Mouse (Mus musculus) midbrain, embryonic 14.5 days (tissue): ENCODE measurements around the gene Phospho2. TPM values are rescaled to one million over a fixed set of nuclear protein-coding genes. Genes with fewer than 3 reads are reported as not detected.
"Not testable (repeated sequence)": the region's sequence is repeated elsewhere in the genome, so short reads cannot be mapped to it uniquely, and the experiment has no call there.

ENCODE experiments used
- ATAC-seq: fragments of 200-750 bp; cut with Nextera tagmentation; 2 replicates; pipeline ENCODE4 v1.8.0; 2017; ENCODE audit warnings: moderate number of reproducible peaks, moderate library complexity; ENCODE audit not compliant: low FRiP score, low TSS enrichment
- DNase-seq: peaks from one replicate; pipeline ENCODE4 v3.0.0-alpha.2; 2015
- H3K27ac ChIP-seq: fragments of 300-500 bp; sonication (generic); replicated peaks from 2 replicates; pipeline ENCODE4 v1.5.1; 2014; ENCODE audit warnings: mild to moderate bottlenecking, low read depth, low read length, moderate library complexity
- H3K27me3 ChIP-seq: fragments of 300-500 bp; sonication (generic); 2 replicates; pipeline ENCODE4 v1.6.1; 2014; ENCODE audit warnings: low read length, control low read depth, mixed read lengths; ENCODE audit not compliant: control insufficient read depth, insufficient read depth
- H3K36me3 ChIP-seq: fragments of 300-500 bp; sonication (generic); 2 replicates; pipeline ENCODE4 v1.6.1; 2014; ENCODE audit warnings: low read length, control low read depth; ENCODE audit not compliant: control insufficient read depth, insufficient read depth
- H3K4me1 ChIP-seq: fragments of 300-500 bp; sonication (generic); 2 replicates; pipeline ENCODE4 v1.6.1; 2014; ENCODE audit warnings: mild to moderate bottlenecking, antibody characterized with exemption, low read length, control low read depth; ENCODE audit not compliant: control insufficient read depth, insufficient read depth
- H3K4me2 ChIP-seq: fragments of 300-500 bp; sonication (generic); 2 replicates; pipeline ENCODE4 v1.6.1; 2014; ENCODE audit warnings: mild to moderate bottlenecking, low read length, moderate library complexity
- H3K4me3 ChIP-seq: fragments of 300-500 bp; sonication (generic); replicated peaks from 2 replicates; pipeline ENCODE4 v1.5.1; 2014; ENCODE audit warnings: low read depth, low read length
- H3K9ac ChIP-seq: fragments of 300-500 bp; sonication (generic); replicated peaks from 2 replicates; pipeline ENCODE4 v1.6.1; 2014; ENCODE audit warnings: mild to moderate bottlenecking, low read length, moderate library complexity
- H3K9me3 ChIP-seq: fragments of 300-500 bp; sonication (generic); 2 replicates; pipeline ENCODE4 v1.6.1; 2016; ENCODE audit warnings: low read length, control low read depth, mixed read lengths; ENCODE audit not compliant: control insufficient read depth
- WGBS: fragments of 180-500 bp; shearing (Covaris S2); extraction: QIAGEN DNeasy Blood & Tissue Kit; methylation state at CpG from one replicate; pipeline ENCODE4 v1.1.7; 2014; 5-methylcytosine and 5-hydroxymethylcytosine counted together
- polyA plus RNA-seq: library from polyadenylated mRNA; unstranded; fragments of >200 nt; fragmentation: Nextera tagmentation; extraction: Ambion mirVana; gene quantifications from 2 replicates; pipeline ENCODE4 v1.2.1, GENCODE M21; 2014

The Phospho2 gene
- polyA plus RNA-seq, 1 experiment from 2014 or later: 49.4 TPM

GRCm38 (mm10) chr2:69788974-69789373 lies 449 bp upstream of the Phospho2 start:
- no peak for ATAC-seq
- H3K4me3 ChIP-seq: peak overlapping the region; percentile 57
- H3K27ac ChIP-seq: peak overlapping the region; percentile 91
- peaks cover 11% of the 10 kb centered on the region for H3K36me3 ChIP-seq
- H3K9me3 ChIP-seq: no peaks in the 10 kb centered on the region
- WGBS: 23% methylated on average over 9 of the region's 9 CpGs
- H3K4me1 ChIP-seq: peaks cover 7% of the 10 kb centered on the region; the same call in 1 of the 2 replicates
- no peak for DNase-seq
- peak overlapping the region; percentile 68 for H3K4me2 ChIP-seq
- peak overlapping the region; percentile 70 for H3K9ac ChIP-seq
- no peaks in the 10 kb centered on the region for H3K27me3 ChIP-seq

- H3K4me1 ChIP-seq: peaks cover 7% of the 10 kb centered on the region; the same call in 1 of the 2 replicates
- peak overlapping the region; percentile 68 for H3K4me2 ChIP-seq
- H3K27ac ChIP-seq: no peak overlapping the region
- H3K36me3 ChIP-seq: peaks cover 17% of the 10 kb centered on the region
- H3K9me3 ChIP-seq: no peaks in the 10 kb centered on the region
- peak; percentile 87 for DNase-seq
- H3K4me3 ChIP-seq: peak overlapping the region; percentile 57
- peak; percentile 46 for ATAC-seq
- H3K27me3 ChIP-seq: no peaks in the 10 kb centered on the region
- peak overlapping the region; percentile 70 for H3K9ac ChIP-seq
- under 1% methylated on average over 10 of the region's 10 CpGs for WGBS
These were observed 862 bp downstream of the Phospho2 start for GRCm38 (mm10) chr2:69790285-69790684.

- WGBS: 77% methylated on average over 4 of the region's 4 CpGs
- DNase-seq (no peak), ATAC-seq (no peak)
- no peak overlapping the region; the same call in 1 of the 2 replicates for H3K4me3 ChIP-seq
- no peak overlapping the region for H3K27ac ChIP-seq
- H3K9me3 ChIP-seq: no peaks in the 10 kb centered on the region
- no peak overlapping the region for H3K9ac ChIP-seq
- peaks cover 21% of the 10 kb centered on the region for H3K36me3 ChIP-seq
- peaks cover 7% of the 10 kb centered on the region; the same call in 1 of the 2 replicates for H3K4me1 ChIP-seq
- peak overlapping the region; percentile 68 for H3K4me2 ChIP-seq
- H3K27me3 ChIP-seq: no peaks in the 10 kb centered on the region
These were observed 1.3 kb downstream of the Phospho2 start for GRCm38 (mm10) chr2:69790722-69791121.

GRCm38 (mm10) chr2:69802911-69803312 lies 13.5 kb downstream of the Phospho2 start:
- Histone ChIP-seq H3K9ac (no peak overlapping the region), H3K4me1 (no peaks in the 10 kb centered on the region), H3K4me3 (no peak overlapping the region), H3K9me3 (no peaks in the 10 kb centered on the region), H3K36me3 (no peaks in the 10 kb centered on the region), H3K27ac (no peak overlapping the region), H3K27me3 (no peaks in the 10 kb centered on the region), H3K4me2 (no peak overlapping the region)
- WGBS: 58% methylated on average over 5 of the region's 5 CpGs
- ATAC-seq (no peak), DNase-seq (peak; percentile 24)

GRCm38 (mm10) chr2:69803756-69804155 lies 14.3 kb downstream of the Phospho2 start:
- no peak for DNase-seq
- H3K4me1 ChIP-seq: no peaks in the 10 kb centered on the region
- no peaks in the 10 kb centered on the region for H3K36me3 ChIP-seq
- H3K27ac ChIP-seq: no peak overlapping the region
- no peak overlapping the region for H3K4me2 ChIP-seq
- H3K27me3 ChIP-seq: no peaks in the 10 kb centered on the region
- no peak for ATAC-seq
- 61% methylated on average over 8 of the region's 8 CpGs for WGBS
- H3K9me3 ChIP-seq: no peaks in the 10 kb centered on the region
- no peak overlapping the region for H3K4me3 ChIP-seq
- no peak overlapping the region for H3K9ac ChIP-seq

- 86% methylated on average over 6 of the region's 9 CpGs for WGBS
- not testable (repeated sequence) for H3K4me3 ChIP-seq, H3K36me3 ChIP-seq, ATAC-seq, H3K27ac ChIP-seq, DNase-seq, H3K9ac ChIP-seq, H3K4me1 ChIP-seq, H3K4me2 ChIP-seq, H3K27me3 ChIP-seq, H3K9me3 ChIP-seq
These were observed 15.2 kb downstream of the Phospho2 start for GRCm38 (mm10) chr2:69804663-69805062.

GRCm38 (mm10) chr2:69810169-69810568 lies 20.7 kb downstream of the Phospho2 start:
- H3K4me2 ChIP-seq: no peak overlapping the region
- H3K27ac ChIP-seq: no peak overlapping the region
- H3K36me3 ChIP-seq: no peaks in the 10 kb centered on the region
- H3K9me3 ChIP-seq: no peaks in the 10 kb centered on the region
- ATAC-seq (no peak), DNase-seq (no peak)
- H3K4me3 ChIP-seq: no peak overlapping the region
- no peaks in the 10 kb centered on the region for H3K27me3 ChIP-seq
- no peaks in the 10 kb centered on the region for H3K4me1 ChIP-seq
- 56% methylated on average over 15 of the region's 15 CpGs for WGBS
- H3K9ac ChIP-seq: no peak overlapping the region

GRCm38 (mm10) chr2:69811349-69811748 lies 21.9 kb downstream of the Phospho2 start:
- H3K36me3 ChIP-seq, H3K27ac ChIP-seq, ATAC-seq, H3K4me3 ChIP-seq, H3K27me3 ChIP-seq, DNase-seq, H3K9me3 ChIP-seq, H3K4me2 ChIP-seq, H3K4me1 ChIP-seq, H3K9ac ChIP-seq: not testable (repeated sequence)
- WGBS: 65% methylated on average over 7 of the region's 7 CpGs

- no peak overlapping the region for H3K4me3 ChIP-seq
- no peak overlapping the region for H3K9ac ChIP-seq
- DNase-seq (no peak), ATAC-seq (no peak)
- no peaks in the 10 kb centered on the region for H3K36me3 ChIP-seq
- no peak overlapping the region for H3K27ac ChIP-seq
- no peaks in the 10 kb centered on the region for H3K27me3 ChIP-seq
- peaks cover 2% of the 10 kb centered on the region for H3K4me1 ChIP-seq
- H3K9me3 ChIP-seq: no peaks in the 10 kb centered on the region
- no peak overlapping the region for H3K4me2 ChIP-seq
- 90% methylated on average over 5 of the region's 5 CpGs for WGBS
These were observed 27.2 kb downstream of the Phospho2 start for GRCm38 (mm10) chr2:69816575-69816974.
